Mouse (Mus musculus) midbrain, postnatal 0 days (tissue): ENCODE data around the gene Gapdhs. TPM values are rescaled to one million over a fixed set of nuclear protein-coding genes. Genes with fewer than 3 reads are reported as not detected.
"Not testable (repeated sequence)": the region's sequence is repeated elsewhere in the genome, so short reads cannot be mapped to it uniquely, and the experiment has no call there.

Experiments used
- ATAC-seq: fragments of 200-750 bp; cut with Nextera tagmentation; 2 replicates; pipeline ENCODE4 v1.8.0; 2017; ENCODE audit warnings: moderate number of reproducible peaks, mild to moderate bottlenecking, moderate TSS enrichment, moderate library complexity; ENCODE audit not compliant: low FRiP score
- DNase-seq: peaks from one replicate; pipeline ENCODE4 v3.0.0-alpha.2; 2015; ENCODE audit warnings: low spot score
- H3K27ac ChIP-seq: fragments of 300-500 bp; sonication (generic); 2 replicates; pipeline ENCODE4 v1.5.1; 2014; ENCODE audit warnings: low read depth, mild to moderate bottlenecking, low read length, mixed read lengths
- H3K27me3 ChIP-seq: fragments of 300-500 bp; sonication (generic); 2 replicates; pipeline ENCODE4 v1.6.1; 2014; ENCODE audit warnings: low read length, control low read depth, mixed read lengths; ENCODE audit not compliant: insufficient read depth
- H3K36me3 ChIP-seq: fragments of 300-500 bp; sonication (generic); 2 replicates; pipeline ENCODE4 v1.6.1; 2014; ENCODE audit warnings: low read length, control low read depth, mixed read lengths; ENCODE audit not compliant: insufficient read depth
- H3K4me1 ChIP-seq: fragments of 300-500 bp; sonication (generic); 2 replicates; pipeline ENCODE4 v1.6.1; 2014; ENCODE audit warnings: mild to moderate bottlenecking, control low read depth, antibody characterized with exemption, low read length, mixed read lengths; ENCODE audit not compliant: insufficient read depth
- H3K4me2 ChIP-seq: fragments of 300-500 bp; sonication (generic); 2 replicates; pipeline ENCODE4 v1.6.1; 2014; ENCODE audit warnings: low read depth, mild to moderate bottlenecking, low read length, mixed read lengths; ENCODE audit not compliant: poor library complexity, severe bottlenecking
- H3K4me3 ChIP-seq: fragments of 300-500 bp; sonication (generic); 2 replicates; pipeline ENCODE4 v1.5.1; 2014; ENCODE audit warnings: low read depth, mild to moderate bottlenecking, low read length, moderate library complexity
- H3K9ac ChIP-seq: fragments of 300-500 bp; sonication (generic); replicated peaks from 2 replicates; pipeline ENCODE4 v1.6.1; 2014; ENCODE audit warnings: mild to moderate bottlenecking, low read length, moderate library complexity, mixed read lengths; ENCODE audit not compliant: poor library complexity, severe bottlenecking
- H3K9me3 ChIP-seq: fragments of 300-500 bp; sonication (generic); 2 replicates; pipeline ENCODE4 v1.6.1; 2016; ENCODE audit warnings: low read length, control low read depth
- CTCF ChIP-seq: IDR thresholded peaks from 2 replicates; pipeline ENCODE4 v1.5.1; 2016; ENCODE audit warnings: antibody characterized with exemption, mild to moderate bottlenecking
- WGBS: fragments of 180-500 bp; shearing (Covaris S2); extraction: QIAGEN DNeasy Blood & Tissue Kit; methylation state at CpG from one replicate; pipeline ENCODE4 v1.1.7; 2014; 5-methylcytosine and 5-hydroxymethylcytosine counted together
- polyA plus RNA-seq: library from polyadenylated mRNA; unstranded; fragments of >200 nt; fragmentation: Nextera tagmentation; extraction: Ambion mirVana; gene quantifications from 2 replicates; pipeline ENCODE4 v1.2.1, GENCODE M21; 2015
- total RNA-seq: library from RNA; depleted of rRNA; stranded (reverse); fragments of >200 nt; gene quantifications from 2 replicates; pipeline ENCODE4 v1.2.3, GENCODE M21; 2014

Gapdhs gene
- total and polyA plus RNA-seq, 2 experiments from 2014 or later: 0.79 TPM; not detected in 1

DNA sequence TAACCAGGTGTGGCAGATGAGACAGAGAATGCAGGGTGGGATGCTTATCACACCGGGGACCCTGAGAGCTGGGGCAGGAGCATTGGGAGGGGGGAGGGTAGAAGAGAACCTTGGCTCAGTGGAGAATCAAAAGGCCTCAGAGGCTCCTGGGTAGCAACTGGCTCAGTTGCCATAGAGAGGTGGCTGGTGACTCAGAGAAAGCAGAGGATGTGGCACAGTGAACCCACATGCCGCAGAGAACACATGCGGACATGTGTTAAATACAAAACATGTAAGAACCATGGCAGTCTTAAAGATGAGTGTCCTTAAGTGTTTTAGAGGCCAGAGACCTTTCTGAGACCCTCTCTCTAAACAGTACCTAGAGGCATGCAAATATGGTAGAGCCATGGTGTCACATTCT, 7.3 kb downstream of the Gapdhs start:
- Histone ChIP-seq H3K27ac (no peak overlapping the region), H3K9me3 (no peaks in the 10 kb centered on the region), H3K36me3 (peaks cover 30% of the 10 kb centered on the region), H3K4me3 (no peak overlapping the region), H3K4me2 (no peak overlapping the region), H3K4me1 (peaks cover 5% of the 10 kb centered on the region; the same call in 1 of the 2 replicates), H3K9ac (no peak overlapping the region), H3K27me3 (no peaks in the 10 kb centered on the region)
- TF ChIP-seq CTCF: no peak
- WGBS: 84% methylated on average over 3 of the region's 3 CpGs
- ATAC-seq (no peak), DNase-seq (no peak)

DNA sequence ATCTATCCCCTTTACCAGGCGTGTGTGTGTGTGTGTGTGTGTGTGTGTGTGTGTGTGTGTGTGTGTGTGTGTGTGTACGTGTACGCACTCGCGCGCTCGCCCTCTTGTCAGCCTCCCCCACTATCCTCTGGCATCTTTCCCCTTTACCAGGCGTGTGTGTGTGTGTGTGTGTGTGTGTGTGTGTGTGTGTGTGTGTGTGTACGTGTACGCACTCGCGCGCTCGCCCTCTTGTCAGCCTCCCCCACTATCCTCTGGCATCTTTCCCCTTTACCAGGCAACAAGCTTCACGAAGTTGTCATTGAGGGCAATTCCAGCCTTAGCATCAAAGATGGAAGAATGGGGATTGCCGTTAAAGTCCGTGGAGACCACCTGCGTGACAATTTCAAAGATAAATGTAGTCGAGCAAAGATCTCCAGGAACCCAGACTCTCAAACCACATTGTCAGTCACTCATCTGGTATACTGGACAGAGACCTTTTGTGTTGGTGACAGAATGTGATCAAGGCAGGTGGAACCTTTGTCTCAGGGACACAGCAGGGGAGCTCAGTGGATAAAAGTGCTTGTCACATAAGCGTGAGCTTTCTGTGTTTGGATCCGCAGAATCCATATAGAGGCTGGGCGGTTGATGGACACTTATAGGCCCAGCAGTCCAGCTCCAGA, 13.3 kb downstream of the Gapdhs start:
- 10% methylated on average over 8 of the region's 22 CpGs for WGBS
- peak overlapping the region; percentile 80 for H3K4me2 ChIP-seq
- H3K36me3 ChIP-seq: peaks cover 17% of the 10 kb centered on the region
- H3K9me3 ChIP-seq, H3K27me3 ChIP-seq: not testable (repeated sequence)
- peak overlapping the region; percentile 83 for H3K27ac ChIP-seq
- H3K9ac ChIP-seq: peak overlapping the region; percentile 86
- H3K4me1 ChIP-seq: peaks cover 12% of the 10 kb centered on the region
- peak; percentile 63 for DNase-seq
- H3K4me3 ChIP-seq: peak overlapping the region; percentile 72
- ATAC-seq: peak; percentile 55

GRCm38 (mm10) chr7:30729396-30730063, 14.0 kb downstream of the Gapdhs start, which contains the start of gene Tmem147:
TSS of gene Tmem147 (minus strand) at chr7:30729540.
- H3K4me3 ChIP-seq: peak within 1 kb of the TSS; percentile 72
- H3K9me3 ChIP-seq: no peaks in the 10 kb centered on the region
- H3K9ac ChIP-seq: peak within 1 kb of the TSS; percentile 86
- H3K4me2 ChIP-seq: peak within 1 kb of the TSS; percentile 80
- peak within 1 kb of the TSS; percentile 83 for H3K27ac ChIP-seq
- ATAC-seq: peak; percentile 96
- peak; percentile 98 for DNase-seq
- peak; percentile 60 for TF ChIP-seq CTCF
- peaks cover 13% of the 10 kb centered on the region for H3K36me3 ChIP-seq
- under 1% methylated on average over 56 of the region's 60 CpGs for WGBS
- H3K4me1 ChIP-seq: peaks cover 12% of the 10 kb centered on the region
- no peaks in the 10 kb centered on the region for H3K27me3 ChIP-seq

DNA sequence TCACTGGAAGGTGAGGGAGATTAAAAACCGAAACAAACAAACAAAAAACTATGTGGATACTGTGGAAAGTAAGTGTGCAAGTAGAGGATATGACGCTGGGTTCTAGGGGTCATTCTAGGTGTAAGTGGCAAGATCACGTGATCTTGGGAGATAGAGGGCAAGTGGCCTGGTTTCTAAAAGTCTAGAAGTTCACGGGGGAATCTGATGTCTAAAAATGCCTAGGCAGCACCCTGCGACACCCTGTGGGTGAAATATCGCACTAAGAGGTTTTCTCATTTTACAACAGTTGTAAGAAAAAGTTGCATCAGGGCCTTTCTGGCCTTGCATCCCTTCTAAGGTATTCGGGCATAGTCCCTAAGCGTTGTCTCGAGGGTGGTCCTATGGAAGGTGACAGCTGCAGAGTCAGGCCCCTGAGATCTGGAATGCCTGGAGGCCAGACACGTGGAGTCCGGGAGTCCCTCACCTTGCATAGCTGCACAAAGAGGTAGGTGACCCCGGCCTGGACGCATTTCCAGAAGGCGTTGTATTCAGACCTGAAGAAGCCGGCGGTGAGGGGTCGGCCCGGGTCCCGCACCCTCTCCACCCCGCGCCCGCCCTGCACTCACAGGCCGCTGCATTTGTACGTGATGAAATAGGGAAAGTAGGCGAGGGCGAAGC, 14.6 kb downstream of the Gapdhs start:
- peak overlapping the region; percentile 83 for H3K27ac ChIP-seq
- peak overlapping the region; percentile 80 for H3K4me2 ChIP-seq
- peaks cover 12% of the 10 kb centered on the region for H3K4me1 ChIP-seq
- H3K9ac ChIP-seq: peak overlapping the region; percentile 86
- peak overlapping the region; percentile 72 for H3K4me3 ChIP-seq
- TF ChIP-seq CTCF: peak; percentile 20; the same call in 1 of the 2 replicates
- 8% methylated on average over 26 of the region's 26 CpGs for WGBS
- H3K27me3 ChIP-seq: no peaks in the 10 kb centered on the region
- ATAC-seq: peak; percentile 27
- H3K9me3 ChIP-seq: no peaks in the 10 kb centered on the region
- peak; percentile 10 for DNase-seq
- peaks cover 13% of the 10 kb centered on the region for H3K36me3 ChIP-seq

DNA sequence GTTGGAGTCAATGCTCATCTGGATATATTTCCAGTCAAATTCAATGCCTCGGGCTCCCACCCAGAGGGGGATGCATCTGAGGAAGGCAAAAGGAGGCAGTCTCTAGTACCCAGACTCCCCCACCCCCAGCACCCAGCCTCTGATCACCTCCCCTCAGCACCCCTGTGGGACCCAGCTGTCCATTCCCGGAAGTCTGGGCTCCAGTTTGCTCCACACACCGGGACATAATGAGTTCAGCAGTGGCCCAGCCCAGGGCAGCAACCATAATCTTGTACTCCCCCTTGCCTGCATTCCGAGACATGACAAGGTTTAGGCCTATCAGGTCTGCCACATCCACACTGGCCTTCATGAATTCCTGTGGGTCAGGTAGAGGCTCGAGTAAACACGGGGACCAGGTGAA, 15.3 kb downstream of the Gapdhs start:
- 86% methylated on average over 6 of the region's 6 CpGs for WGBS
- Histone ChIP-seq H3K4me2 (peak overlapping the region; percentile 80), H3K4me3 (peak overlapping the region; percentile 72), H3K36me3 (peaks cover 9% of the 10 kb centered on the region), H3K27me3 (no peaks in the 10 kb centered on the region), H3K4me1 (peaks cover 12% of the 10 kb centered on the region), H3K9me3 (no peaks in the 10 kb centered on the region), H3K9ac (peak overlapping the region; percentile 86; the same call in 1 of the 2 replicates), H3K27ac (no peak overlapping the region)
- no peak for TF ChIP-seq CTCF
- ATAC-seq (no peak), DNase-seq (no peak)
